Mouse (Mus musculus) kidney, postnatal 0 days (tissue): Measurements from ENCODE around the gene Otud4. TPM values are rescaled to one million over a fixed set of nuclear protein-coding genes. Genes with fewer than 3 reads are reported as not detected.
"Not testable (repeated sequence)": the region's sequence is repeated elsewhere in the genome, so short reads cannot be mapped to it uniquely, and the experiment has no call there.

Source experiments
- ATAC-seq: fragments of 200-750 bp; cut with Nextera tagmentation; replicated peaks from 2 replicates; pipeline ENCODE4 v1.8.0; 2017; ENCODE audit warnings: low read depth, moderate number of reproducible peaks, moderate TSS enrichment, moderate library complexity; ENCODE audit not compliant: low FRiP score
- DNase-seq: peaks from one replicate; pipeline ENCODE4 v3.0.0-alpha.2; 2016; ENCODE audit warnings: low spot score
- H3K27ac ChIP-seq: fragments of 300-500 bp; sonication (generic); 2 replicates; pipeline ENCODE4 v1.5.1; 2014; ENCODE audit warnings: mild to moderate bottlenecking
- H3K27me3 ChIP-seq: fragments of 300-500 bp; sonication (generic); 2 replicates; pipeline ENCODE4 v1.6.1; 2014; ENCODE audit warnings: low read length, mixed read lengths; ENCODE audit not compliant: insufficient read depth
- H3K36me3 ChIP-seq: fragments of 300-500 bp; sonication (generic); 2 replicates; pipeline ENCODE4 v1.6.1; 2014; ENCODE audit warnings: low read length, mixed read lengths; ENCODE audit not compliant: insufficient read depth
- H3K4me1 ChIP-seq: fragments of 300-500 bp; sonication (generic); replicated peaks from 2 replicates; pipeline ENCODE4 v1.6.1; 2014; ENCODE audit warnings: antibody characterized with exemption, low read length, mixed read lengths; ENCODE audit not compliant: insufficient read depth
- H3K4me2 ChIP-seq: fragments of 300-500 bp; sonication (generic); 2 replicates; pipeline ENCODE4 v1.6.1; 2014; ENCODE audit warnings: mild to moderate bottlenecking, low read length, moderate library complexity, mixed read lengths
- H3K4me3 ChIP-seq: fragments of 300-500 bp; sonication (generic); replicated peaks from 2 replicates; pipeline ENCODE4 v1.5.1; 2014; ENCODE audit warnings: low read depth, low read length
- H3K9ac ChIP-seq: fragments of 300-500 bp; sonication (generic); 2 replicates; pipeline ENCODE4 v1.6.1; 2014; ENCODE audit warnings: low read depth, low read length
- H3K9me3 ChIP-seq: fragments of 300-500 bp; sonication (generic); replicated peaks from 2 replicates; pipeline ENCODE4 v1.6.1; 2016; ENCODE audit warnings: low read length, inconsistent platforms, mixed read lengths
- CTCF ChIP-seq: IDR thresholded peaks from 2 replicates; pipeline ENCODE4 v1.5.1; 2016; ENCODE audit warnings: antibody characterized with exemption, low read depth, mild to moderate bottlenecking, moderate library complexity
- WGBS: fragments of 180-500 bp; shearing (Covaris S2); extraction: QIAGEN DNeasy Blood & Tissue Kit; methylation state at CpG from one replicate; pipeline ENCODE4 v1.1.7; 2014; 5-methylcytosine and 5-hydroxymethylcytosine counted together
- polyA plus RNA-seq: library from polyadenylated mRNA; unstranded; fragments of >200 nt; fragmentation: Nextera tagmentation; extraction: Ambion mirVana; gene quantifications from 2 replicates; pipeline ENCODE4 v1.2.1, GENCODE M21; 2015

The Otud4 gene
- polyA plus RNA-seq: 11.2 and 12.1 TPM in 2 replicates

GRCm38 (mm10) chr8:79639586-79640451, at the start of gene Otud4:
TSS of gene Otud4 (plus strand) at chr8:79639618.
- DNase-seq: peak; percentile 53
- H3K9me3 ChIP-seq: no peaks in the 10 kb centered on the region
- no peaks in the 10 kb centered on the region for H3K36me3 ChIP-seq
- H3K4me3 ChIP-seq: peak within 1 kb of the TSS; percentile 91
- peak within 1 kb of the TSS; percentile 88 for H3K4me2 ChIP-seq
- H3K9ac ChIP-seq: peak within 1 kb of the TSS; percentile 85
- H3K27ac ChIP-seq: peak within 1 kb of the TSS; percentile 98
- peak; percentile 59 for ATAC-seq
- H3K27me3 ChIP-seq: no peaks in the 10 kb centered on the region
- TF ChIP-seq CTCF: no peak
- 0% methylated on average over 95 of the region's 103 CpGs for WGBS
- H3K4me1 ChIP-seq: peaks cover 5% of the 10 kb centered on the region; the same call in 1 of the 2 replicates

GRCm38 (mm10) chr8:79600962-79601361, 38.5 kb upstream of the Otud4 start:
- Histone ChIP-seq H3K4me3 (no peak overlapping the region), H3K27me3 (no peaks in the 10 kb centered on the region), H3K9me3 (no peaks in the 10 kb centered on the region), H3K27ac (no peak overlapping the region), H3K4me1 (0 out of 2 replicates have a peak, but pooled peaks cover 3% of the 10 kb centered on the region), H3K4me2 (no peak overlapping the region), H3K9ac (no peak overlapping the region), H3K36me3 (no peaks in the 10 kb centered on the region)
- DNase-seq: no peak
- no peak for ATAC-seq
- WGBS: 89% methylated on average over 1 of the region's 1 CpGs
- TF ChIP-seq CTCF: no peak

GRCm38 (mm10) chr8:79603204-79603603, 36.2 kb upstream of the Otud4 start:
- WGBS: 38% methylated on average over 2 of the region's 2 CpGs

GRCm38 (mm10) chr8:79606225-79606624, 33.2 kb upstream of the Otud4 start:
- H3K4me1 ChIP-seq: no peaks in the 10 kb centered on the region
- no peak overlapping the region for H3K27ac ChIP-seq
- H3K9me3 ChIP-seq: no peaks in the 10 kb centered on the region
- no peak overlapping the region for H3K4me2 ChIP-seq
- H3K27me3 ChIP-seq: no peaks in the 10 kb centered on the region
- H3K9ac ChIP-seq: no peak overlapping the region
- ATAC-seq (no peak), DNase-seq (no peak)
- no peaks in the 10 kb centered on the region for H3K36me3 ChIP-seq
- no peak overlapping the region for H3K4me3 ChIP-seq
- peak; percentile 48 for TF ChIP-seq CTCF

More at GRCm38 (mm10) chr8:79603204-79603603, 36.2 kb upstream of the Otud4 start:
- DNase-seq: peak; percentile 79
- ATAC-seq, H3K9ac ChIP-seq, H3K4me2 ChIP-seq, H3K27ac ChIP-seq, H3K4me1 ChIP-seq, H3K9me3 ChIP-seq, H3K4me3 ChIP-seq, H3K27me3 ChIP-seq, H3K36me3 ChIP-seq: not testable (repeated sequence)
- peak; percentile 58 for TF ChIP-seq CTCF

GRCm38 (mm10) chr8:79606751-79607300, 32.6 kb upstream of the Otud4 start:
- peak; percentile 76 for DNase-seq
- 47% methylated on average over 5 of the region's 5 CpGs for WGBS
- no peak for TF ChIP-seq CTCF
- no peaks in the 10 kb centered on the region for H3K4me1 ChIP-seq
- H3K36me3 ChIP-seq: no peaks in the 10 kb centered on the region
- H3K9ac ChIP-seq: no peak overlapping the region
- no peaks in the 10 kb centered on the region for H3K27me3 ChIP-seq
- H3K27ac ChIP-seq: no peak overlapping the region
- H3K4me3 ChIP-seq: no peak overlapping the region
- no peak; the same call in 1 of the 2 replicates for ATAC-seq
- H3K9me3 ChIP-seq: no peaks in the 10 kb centered on the region
- no peak overlapping the region for H3K4me2 ChIP-seq

GRCm38 (mm10) chr8:79608701-79609100, 30.7 kb upstream of the Otud4 start:
- 72% methylated on average over 3 of the region's 3 CpGs for WGBS

More at GRCm38 (mm10) chr8:79608701-79609100, 30.7 kb upstream of the Otud4 start:
- no peak for TF ChIP-seq CTCF
- Histone ChIP-seq H3K27ac (no peak overlapping the region), H3K9me3 (no peaks in the 10 kb centered on the region), H3K4me2 (no peak overlapping the region), H3K4me1 (no peaks in the 10 kb centered on the region), H3K36me3 (no peaks in the 10 kb centered on the region), H3K9ac (no peak overlapping the region), H3K4me3 (no peak overlapping the region), H3K27me3 (no peaks in the 10 kb centered on the region)
- DNase-seq (no peak), ATAC-seq (no peak)
